Mouse (Mus musculus): Measurements from ENCODE around the gene Pappa. TPM values are rescaled to one million over a fixed set of nuclear protein-coding genes. Genes with fewer than 3 reads are reported as not detected.

Gene Pappa
- polyA plus RNA-seq, 1 experiment: 4.4 TPM

GRCm38 (mm10) chr4:65285165-65285564 lies 161.2 kb downstream of the Pappa start:
- H3K4me1 ChIP-seq (ENCODE audit: control insufficient read depth, insufficient read depth, low read length): peaks cover under 1% of the 10 kb centered on the region; the same call in 1 of the 2 replicates
- no peak overlapping the region for H3K27ac ChIP-seq (ENCODE audit: control insufficient read depth, insufficient read depth, low read depth, low read length)
- no peak overlapping the region for H3K4me3 ChIP-seq (ENCODE audit: control insufficient read depth, low read depth, low read length)
- no peaks in the 10 kb centered on the region for H3K36me3 ChIP-seq (ENCODE audit: control insufficient read depth, insufficient read depth, low read length)
- TF ChIP-seq CTCF (IDR thresholded peaks at IDR 0.05; ENCODE audit: control insufficient read depth, insufficient read depth, insufficient replicate concordance, low read depth, low read length): no peak
- TF ChIP-seq POLR2A (IDR thresholded peaks at IDR 0.05; ENCODE audit: control insufficient read depth, low read depth, low read length): no peak
- no peaks in the 10 kb centered on the region for H3K27me3 ChIP-seq (ENCODE audit: control insufficient read depth, insufficient read depth, low read length)

GRCm38 (mm10) chr4:65289247-65289646 lies 165.3 kb downstream of the Pappa start:
- TF ChIP-seq CTCF (IDR thresholded peaks at IDR 0.05; ENCODE audit: control insufficient read depth, insufficient read depth, insufficient replicate concordance, low read depth, low read length) (no peak), POLR2A (IDR thresholded peaks at IDR 0.05; ENCODE audit: control insufficient read depth, low read depth, low read length) (no peak)

GRCm38 (mm10) chr4:65295741-65296140 lies 171.8 kb downstream of the Pappa start:
- no peak overlapping the region for H3K27ac ChIP-seq (ENCODE audit: control insufficient read depth, insufficient read depth, low read depth, low read length)
- no peaks in the 10 kb centered on the region for H3K36me3 ChIP-seq (ENCODE audit: control insufficient read depth, insufficient read depth, low read length)
- H3K4me3 ChIP-seq (ENCODE audit: control insufficient read depth, low read depth, low read length): no peak overlapping the region
- no peak for TF ChIP-seq CTCF (IDR thresholded peaks at IDR 0.05; ENCODE audit: control insufficient read depth, insufficient read depth, insufficient replicate concordance, low read depth, low read length)
- no peak for TF ChIP-seq POLR2A (IDR thresholded peaks at IDR 0.05; ENCODE audit: control insufficient read depth, low read depth, low read length)
- H3K27me3 ChIP-seq (ENCODE audit: control insufficient read depth, insufficient read depth, low read length): no peaks in the 10 kb centered on the region
- 0 out of 2 replicates have a peak, but pooled peaks cover 2% of the 10 kb centered on the region for H3K4me1 ChIP-seq (ENCODE audit: control insufficient read depth, insufficient read depth, low read length)

More at GRCm38 (mm10) chr4:65289247-65289646, 165.3 kb downstream of the Pappa start:
- H3K36me3 ChIP-seq (ENCODE audit: control insufficient read depth, insufficient read depth, low read length): no peaks in the 10 kb centered on the region
- H3K4me3 ChIP-seq (ENCODE audit: control insufficient read depth, low read depth, low read length): no peak overlapping the region
- no peaks in the 10 kb centered on the region for H3K27me3 ChIP-seq (ENCODE audit: control insufficient read depth, insufficient read depth, low read length)
- no peak overlapping the region for H3K27ac ChIP-seq (ENCODE audit: control insufficient read depth, insufficient read depth, low read depth, low read length)
- H3K4me1 ChIP-seq (ENCODE audit: control insufficient read depth, insufficient read depth, low read length): no peaks in the 10 kb centered on the region

GRCm38 (mm10) chr4:65296356-65296967 lies 172.5 kb downstream of the Pappa start:
- Histone ChIP-seq H3K36me3 (ENCODE audit: control insufficient read depth, insufficient read depth, low read length) (no peaks in the 10 kb centered on the region), H3K27me3 (ENCODE audit: control insufficient read depth, insufficient read depth, low read length) (no peaks in the 10 kb centered on the region), H3K27ac (ENCODE audit: control insufficient read depth, insufficient read depth, low read depth, low read length) (no peak overlapping the region), H3K4me1 (ENCODE audit: control insufficient read depth, insufficient read depth, low read length) (0 out of 2 replicates have a peak, but pooled peaks cover 2% of the 10 kb centered on the region), H3K4me3 (ENCODE audit: control insufficient read depth, low read depth, low read length) (no peak overlapping the region)
- TF ChIP-seq POLR2A (IDR thresholded peaks at IDR 0.05; ENCODE audit: control insufficient read depth, low read depth, low read length) (no peak), CTCF (IDR thresholded peaks at IDR 0.05; ENCODE audit: control insufficient read depth, insufficient read depth, insufficient replicate concordance, low read depth, low read length) (no peak)

GRCm38 (mm10) chr4:65296968-65297499 lies 173.1 kb downstream of the Pappa start:
- no peak overlapping the region for H3K4me3 ChIP-seq (ENCODE audit: control insufficient read depth, low read depth, low read length)
- H3K36me3 ChIP-seq (ENCODE audit: control insufficient read depth, insufficient read depth, low read length): no peaks in the 10 kb centered on the region
- H3K4me1 ChIP-seq (ENCODE audit: control insufficient read depth, insufficient read depth, low read length): 0 out of 2 replicates have a peak, but pooled peaks cover 2% of the 10 kb centered on the region
- TF ChIP-seq POLR2A (IDR thresholded peaks at IDR 0.05; ENCODE audit: control insufficient read depth, low read depth, low read length) (no peak), CTCF (IDR thresholded peaks at IDR 0.05; ENCODE audit: control insufficient read depth, insufficient read depth, insufficient replicate concordance, low read depth, low read length) (no peak)
- H3K27me3 ChIP-seq (ENCODE audit: control insufficient read depth, insufficient read depth, low read length): no peaks in the 10 kb centered on the region
- no peak overlapping the region for H3K27ac ChIP-seq (ENCODE audit: control insufficient read depth, insufficient read depth, low read depth, low read length)

- Histone ChIP-seq H3K36me3 (ENCODE audit: control insufficient read depth, insufficient read depth, low read length) (no peaks in the 10 kb centered on the region), H3K4me1 (ENCODE audit: control insufficient read depth, insufficient read depth, low read length) (0 out of 2 replicates have a peak, but pooled peaks cover 2% of the 10 kb centered on the region), H3K27me3 (ENCODE audit: control insufficient read depth, insufficient read depth, low read length) (no peaks in the 10 kb centered on the region), H3K27ac (ENCODE audit: control insufficient read depth, insufficient read depth, low read depth, low read length) (no peak overlapping the region), H3K4me3 (ENCODE audit: control insufficient read depth, low read depth, low read length) (no peak overlapping the region)
- TF ChIP-seq CTCF (IDR thresholded peaks at IDR 0.05; ENCODE audit: control insufficient read depth, insufficient read depth, insufficient replicate concordance, low read depth, low read length) (no peak), POLR2A (IDR thresholded peaks at IDR 0.05; ENCODE audit: control insufficient read depth, low read depth, low read length) (no peak)
These were observed 174.5 kb downstream of the Pappa start for GRCm38 (mm10) chr4:65298212-65299181.

GRCm38 (mm10) chr4:65299365-65299764 lies 175.4 kb downstream of the Pappa start:
- Histone ChIP-seq H3K27me3 (ENCODE audit: control insufficient read depth, insufficient read depth, low read length) (no peaks in the 10 kb centered on the region), H3K4me3 (ENCODE audit: control insufficient read depth, low read depth, low read length) (no peak overlapping the region), H3K4me1 (ENCODE audit: control insufficient read depth, insufficient read depth, low read length) (0 out of 2 replicates have a peak, but pooled peaks cover 2% of the 10 kb centered on the region), H3K27ac (ENCODE audit: control insufficient read depth, insufficient read depth, low read depth, low read length) (no peak overlapping the region), H3K36me3 (ENCODE audit: control insufficient read depth, insufficient read depth, low read length) (no peaks in the 10 kb centered on the region)
- TF ChIP-seq CTCF (IDR thresholded peaks at IDR 0.05; ENCODE audit: control insufficient read depth, insufficient read depth, insufficient replicate concordance, low read depth, low read length) (no peak), POLR2A (IDR thresholded peaks at IDR 0.05; ENCODE audit: control insufficient read depth, low read depth, low read length) (no peak)
